Mouse (Mus musculus): Measurements from ENCODE around the gene Rasl12.

- TF ChIP-seq POLR2A (IDR thresholded peaks at IDR 0.05; ENCODE audit: control insufficient read depth, extremely low read depth, insufficient read depth, low read length, poor library complexity) (no peak), CTCF (IDR thresholded peaks at IDR 0.05; ENCODE audit: borderline replicate concordance, control insufficient read depth, extremely low read depth, insufficient read depth, low read length, poor library complexity) (no peak)
Measured at GRCm38 (mm10) chr9:65386373-65387140, 11.7 kb upstream of the Rasl12 start.
